Mouse (Mus musculus) liver, embryonic 15.5 days (tissue): ENCODE results near the gene Cntn5. TPM values are rescaled to one million over a fixed set of nuclear protein-coding genes. Genes with fewer than 3 reads are reported as not detected.

Source experiments
- ATAC-seq: fragments of 200-750 bp; cut with Nextera tagmentation; 2 replicates; pipeline ENCODE4 v1.8.0; 2017; ENCODE audit warnings: moderate number of reproducible peaks, mild to moderate bottlenecking, moderate library complexity; ENCODE audit not compliant: insufficient read depth
- H3K27ac ChIP-seq: fragments of 300-500 bp; sonication (generic); replicated peaks from 2 replicates; pipeline ENCODE4 v1.5.1; 2015; ENCODE audit warnings: mild to moderate bottlenecking, inconsistent platforms
- H3K27me3 ChIP-seq: fragments of 300-500 bp; sonication (generic); 2 replicates; pipeline ENCODE4 v1.6.1; 2015; ENCODE audit warnings: mild to moderate bottlenecking, inconsistent platforms
- H3K36me3 ChIP-seq: fragments of 300-500 bp; sonication (generic); replicated peaks from 2 replicates; pipeline ENCODE4 v1.6.1; 2015; ENCODE audit warnings: moderate library complexity, mild to moderate bottlenecking, inconsistent platforms
- H3K4me1 ChIP-seq: fragments of 300-500 bp; sonication (generic); replicated peaks from 2 replicates; pipeline ENCODE4 v1.6.1; 2015; ENCODE audit warnings: inconsistent platforms
- H3K4me2 ChIP-seq: fragments of 300-500 bp; sonication (generic); 2 replicates; pipeline ENCODE4 v1.6.1; 2015; ENCODE audit warnings: moderate library complexity, mild to moderate bottlenecking, inconsistent platforms
- H3K4me3 ChIP-seq: fragments of 300-500 bp; sonication (generic); replicated peaks from 2 replicates; pipeline ENCODE4 v1.5.1; 2015; ENCODE audit warnings: mild to moderate bottlenecking, inconsistent platforms
- H3K9ac ChIP-seq: fragments of 300-500 bp; sonication (generic); 2 replicates; pipeline ENCODE4 v1.6.1; 2015; ENCODE audit warnings: moderate library complexity, mild to moderate bottlenecking, inconsistent platforms
- H3K9me3 ChIP-seq: fragments of 300-500 bp; sonication (generic); replicated peaks from 2 replicates; pipeline ENCODE4 v1.6.1; 2016; ENCODE audit warnings: inconsistent platforms
- WGBS: fragments of 180-500 bp; shearing (Covaris S2); methylation state at CpG from one replicate; pipeline ENCODE4 v1.1.7; 2015; ENCODE audit warnings: mixed read lengths; ENCODE audit not compliant: insufficient replicate concordance; 5-methylcytosine and 5-hydroxymethylcytosine counted together
- polyA plus RNA-seq: library from polyadenylated mRNA; unstranded; fragments of >200 nt; fragmentation: Nextera tagmentation; extraction: Ambion mirVana; gene quantifications from 2 replicates; pipeline ENCODE4 v1.2.1, GENCODE M21; 2015

Gene Cntn5
- polyA plus RNA-seq, 1 experiment from 2014 or later, result not detected

DNA sequence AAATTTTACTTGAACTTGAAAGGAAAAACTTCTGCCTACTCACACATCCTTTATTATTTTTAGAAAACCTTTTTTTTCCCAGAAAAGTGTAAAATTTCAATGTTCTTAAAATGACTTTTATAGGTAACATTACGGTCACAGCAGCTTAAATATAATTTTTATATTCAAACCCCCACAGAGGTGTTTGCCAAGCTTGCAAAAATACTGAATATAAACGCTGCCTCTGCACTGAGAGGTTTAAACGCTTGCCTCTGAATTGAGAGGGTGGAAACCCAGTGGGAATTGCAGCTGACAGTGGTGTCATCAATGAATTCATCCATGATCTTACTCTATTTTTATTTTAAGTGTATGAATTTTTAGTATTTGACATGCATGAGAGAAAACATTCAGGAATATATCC, 861.6 kb downstream of the Cntn5 start:
- WGBS, result 57% methylated on average over 3 of the region's 3 CpGs
- Histone ChIP-seq H3K9me3 (no peaks in the 10 kb centered on the region), H3K9ac (no peak overlapping the region), H3K4me1 (no peaks in the 10 kb centered on the region), H3K4me2 (no peak overlapping the region), H3K27me3 (no peaks in the 10 kb centered on the region), H3K36me3 (no peaks in the 10 kb centered on the region), H3K4me3 (no peak overlapping the region), H3K27ac (no peak overlapping the region)
- no peak for ATAC-seq

- Histone ChIP-seq H3K9me3 (no peaks in the 10 kb centered on the region), H3K36me3 (no peaks in the 10 kb centered on the region), H3K27ac (no peak overlapping the region), H3K4me2 (no peak overlapping the region), H3K9ac (no peak overlapping the region), H3K4me1 (no peaks in the 10 kb centered on the region), H3K27me3 (no peaks in the 10 kb centered on the region), H3K4me3 (no peak overlapping the region)
- WGBS, result 73% methylated on average over 3 of the region's 3 CpGs
- ATAC-seq, result no peak
Measured at GRCm38 (mm10) chr9:10015129-10015528, 889.4 kb downstream of the Cntn5 start.

DNA sequence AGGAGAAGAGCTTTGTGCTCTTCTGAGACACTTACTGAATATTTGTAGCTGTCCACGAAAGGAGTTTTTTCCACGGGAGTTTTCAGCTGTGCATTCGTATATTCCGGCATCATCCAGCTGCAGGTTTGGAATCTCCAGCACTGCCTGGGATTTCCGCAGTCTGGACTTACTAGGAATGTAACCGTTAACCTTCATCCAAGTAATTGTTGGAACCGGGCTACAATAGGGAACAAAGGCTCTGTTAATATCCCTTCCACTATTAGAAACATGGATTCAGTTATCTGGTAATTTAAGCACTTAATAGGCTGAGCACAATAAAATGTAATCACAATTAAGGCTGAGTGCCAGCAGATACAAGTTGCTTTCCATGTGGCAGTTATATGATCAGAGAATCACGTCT, 920.5 kb downstream of the Cntn5 start:
- WGBS, result 61% methylated on average over 8 of the region's 8 CpGs
- ATAC-seq, result no peak
- no peaks in the 10 kb centered on the region for H3K4me1 ChIP-seq

GRCm38 (mm10) chr9:9983220-9983619, 921.4 kb downstream of the Cntn5 start:
- Histone ChIP-seq H3K4me1 (no peaks in the 10 kb centered on the region), H3K9ac (no peak overlapping the region), H3K9me3 (no peaks in the 10 kb centered on the region), H3K4me2 (no peak overlapping the region), H3K27me3 (no peaks in the 10 kb centered on the region), H3K36me3 (no peaks in the 10 kb centered on the region), H3K4me3 (no peak overlapping the region), H3K27ac (no peak overlapping the region)
- ATAC-seq, result no peak
- WGBS, result 55% methylated on average over 2 of the region's 2 CpGs

More for the DNA sequence above, 920.5 kb downstream of the Cntn5 start:
- Histone ChIP-seq H3K9me3 (no peaks in the 10 kb centered on the region), H3K36me3 (no peaks in the 10 kb centered on the region), H3K9ac (no peak overlapping the region), H3K4me2 (no peak overlapping the region), H3K27me3 (no peaks in the 10 kb centered on the region), H3K27ac (no peak overlapping the region), H3K4me3 (no peak overlapping the region)

DNA sequence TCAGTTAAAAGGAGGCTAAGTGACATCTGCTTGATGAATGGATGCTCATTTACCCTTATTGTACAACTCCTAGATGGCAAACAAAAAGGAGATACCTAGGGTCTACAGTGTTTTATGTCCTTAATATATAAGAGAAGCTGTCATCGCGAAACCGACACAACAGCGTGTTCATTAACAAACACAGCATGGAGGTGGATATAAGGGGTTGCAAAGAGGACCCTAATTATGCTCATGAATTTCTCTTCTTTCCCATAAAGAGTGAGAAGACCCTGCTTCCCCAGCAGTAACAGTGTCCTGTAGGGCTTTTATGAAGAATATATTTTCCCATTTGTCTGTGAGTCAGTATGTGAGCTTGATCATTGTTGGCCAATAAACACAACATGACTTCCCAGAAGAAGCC, 939.2 kb downstream of the Cntn5 start:
- WGBS, result 68% methylated on average over 4 of the region's 4 CpGs
- no peak overlapping the region for H3K4me2 ChIP-seq
- H3K27me3 ChIP-seq, result no peaks in the 10 kb centered on the region
- H3K9me3 ChIP-seq, result no peaks in the 10 kb centered on the region
- H3K4me1 ChIP-seq, result no peaks in the 10 kb centered on the region
- no peak overlapping the region for H3K27ac ChIP-seq
- no peak for ATAC-seq
- no peaks in the 10 kb centered on the region for H3K36me3 ChIP-seq
- H3K4me3 ChIP-seq, result no peak overlapping the region
- no peak overlapping the region for H3K9ac ChIP-seq

GRCm38 (mm10) chr9:9960610-9961172, 943.9 kb downstream of the Cntn5 start:
- H3K27me3 ChIP-seq, result no peaks in the 10 kb centered on the region
- H3K4me3 ChIP-seq, result no peak overlapping the region
- H3K27ac ChIP-seq, result no peak overlapping the region
- H3K9me3 ChIP-seq, result no peaks in the 10 kb centered on the region
- no peak overlapping the region for H3K9ac ChIP-seq
- H3K4me1 ChIP-seq, result no peaks in the 10 kb centered on the region
- H3K36me3 ChIP-seq, result no peaks in the 10 kb centered on the region
- H3K4me2 ChIP-seq, result no peak overlapping the region
- no peak for ATAC-seq

GRCm38 (mm10) chr9:9949346-9949745, 955.2 kb downstream of the Cntn5 start:
- no peak overlapping the region for H3K27ac ChIP-seq
- no peak overlapping the region for H3K9ac ChIP-seq
- ATAC-seq, result no peak
- no peak overlapping the region for H3K4me2 ChIP-seq
- 45% methylated on average over 3 of the region's 3 CpGs for WGBS
- H3K4me3 ChIP-seq, result no peak overlapping the region
- H3K4me1 ChIP-seq, result no peaks in the 10 kb centered on the region
- no peaks in the 10 kb centered on the region for H3K36me3 ChIP-seq
- H3K9me3 ChIP-seq, result no peaks in the 10 kb centered on the region
- no peaks in the 10 kb centered on the region for H3K27me3 ChIP-seq

- no peak overlapping the region for H3K27ac ChIP-seq
Measured at GRCm38 (mm10) chr9:9944872-9945271, 959.7 kb downstream of the Cntn5 start.

DNA sequence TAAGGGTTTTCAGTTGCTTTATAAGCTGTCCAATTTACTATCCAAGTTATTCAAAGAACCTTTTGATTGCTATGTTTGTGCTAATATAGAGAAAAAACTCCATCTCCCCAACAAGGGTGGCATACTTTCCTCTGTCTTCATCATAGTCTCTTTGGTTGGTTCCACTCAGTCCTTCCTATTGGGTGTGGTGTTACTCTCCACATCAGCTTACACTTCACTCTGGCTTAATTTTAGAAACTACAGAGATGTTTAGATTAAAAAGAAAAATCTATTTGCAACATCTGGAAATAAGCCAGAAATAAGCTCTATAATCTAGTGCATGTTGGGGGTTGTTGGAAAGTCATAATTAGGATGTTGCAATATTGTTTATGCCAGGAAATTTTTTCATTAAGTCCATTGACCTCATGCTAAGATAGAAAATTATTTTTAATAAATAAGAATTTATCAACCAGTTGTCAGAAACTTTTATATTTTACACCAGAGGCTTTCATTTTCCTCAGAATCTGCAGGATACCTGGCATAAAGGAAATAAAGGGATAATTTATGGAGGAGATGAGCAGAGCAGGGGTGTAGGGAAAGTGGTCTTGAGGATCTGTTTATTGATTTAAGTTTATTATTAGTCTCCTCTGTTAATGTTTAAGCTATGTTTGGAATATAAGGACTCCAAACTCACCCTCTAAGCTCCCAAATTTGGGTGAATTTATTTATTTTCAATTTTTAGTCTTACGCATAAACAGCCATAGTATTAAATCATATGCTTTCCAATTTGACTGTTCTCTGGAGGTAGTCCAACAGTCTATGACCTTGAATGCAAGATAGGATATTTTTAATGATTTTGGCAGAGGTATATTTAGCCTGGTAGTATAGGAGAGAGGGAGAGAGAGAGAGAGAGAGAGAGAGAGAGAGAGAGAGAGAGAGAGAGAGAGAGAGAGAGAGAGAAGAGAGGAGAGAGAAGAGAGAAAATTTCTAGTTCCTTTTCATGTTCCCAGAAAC, 966.8 kb downstream of the Cntn5 start:
- no peak overlapping the region for H3K27ac ChIP-seq
- no peak overlapping the region for H3K4me2 ChIP-seq
- no peaks in the 10 kb centered on the region for H3K9me3 ChIP-seq
- no peak overlapping the region for H3K4me3 ChIP-seq
- ATAC-seq, result no peak
- no peaks in the 10 kb centered on the region for H3K27me3 ChIP-seq
- 69% methylated on average over 1 of the region's 1 CpGs for WGBS
- no peak overlapping the region for H3K9ac ChIP-seq
- H3K36me3 ChIP-seq, result no peaks in the 10 kb centered on the region
- no peaks in the 10 kb centered on the region for H3K4me1 ChIP-seq

More at GRCm38 (mm10) chr9:9944872-9945271, 959.7 kb downstream of the Cntn5 start:
- H3K27me3 ChIP-seq, result no peaks in the 10 kb centered on the region
- no peaks in the 10 kb centered on the region for H3K9me3 ChIP-seq
- ATAC-seq, result no peak
- no peak overlapping the region for H3K4me2 ChIP-seq
- no peak overlapping the region for H3K4me3 ChIP-seq
- no peaks in the 10 kb centered on the region for H3K36me3 ChIP-seq
- no peak overlapping the region for H3K9ac ChIP-seq
- H3K4me1 ChIP-seq, result no peaks in the 10 kb centered on the region
- WGBS, result 57% methylated on average over 1 of the region's 1 CpGs

- ATAC-seq, result no peak
- Histone ChIP-seq H3K27ac (no peak overlapping the region), H3K36me3 (no peaks in the 10 kb centered on the region), H3K4me3 (no peak overlapping the region), H3K9me3 (no peaks in the 10 kb centered on the region), H3K4me2 (no peak overlapping the region), H3K4me1 (no peaks in the 10 kb centered on the region), H3K9ac (no peak overlapping the region), H3K27me3 (no peaks in the 10 kb centered on the region)
- WGBS, result 63% methylated on average over 3 of the region's 3 CpGs
Measured at GRCm38 (mm10) chr9:9920580-9920979, 984.0 kb downstream of the Cntn5 start.

GRCm38 (mm10) chr9:9899070-9899469, 1005.5 kb downstream of the Cntn5 start:
- no peak overlapping the region for H3K4me2 ChIP-seq
- H3K27ac ChIP-seq, result no peak overlapping the region
- H3K36me3 ChIP-seq, result no peaks in the 10 kb centered on the region
- no peaks in the 10 kb centered on the region for H3K4me1 ChIP-seq
- H3K27me3 ChIP-seq, result no peaks in the 10 kb centered on the region
- no peak for ATAC-seq
- WGBS, result 45% methylated on average over 5 of the region's 5 CpGs
- H3K4me3 ChIP-seq, result no peak overlapping the region
- no peaks in the 10 kb centered on the region for H3K9me3 ChIP-seq
- no peak overlapping the region for H3K9ac ChIP-seq
